Mouse (Mus musculus): ENCODE results near the gene Optn.

Optn gene

DNA sequence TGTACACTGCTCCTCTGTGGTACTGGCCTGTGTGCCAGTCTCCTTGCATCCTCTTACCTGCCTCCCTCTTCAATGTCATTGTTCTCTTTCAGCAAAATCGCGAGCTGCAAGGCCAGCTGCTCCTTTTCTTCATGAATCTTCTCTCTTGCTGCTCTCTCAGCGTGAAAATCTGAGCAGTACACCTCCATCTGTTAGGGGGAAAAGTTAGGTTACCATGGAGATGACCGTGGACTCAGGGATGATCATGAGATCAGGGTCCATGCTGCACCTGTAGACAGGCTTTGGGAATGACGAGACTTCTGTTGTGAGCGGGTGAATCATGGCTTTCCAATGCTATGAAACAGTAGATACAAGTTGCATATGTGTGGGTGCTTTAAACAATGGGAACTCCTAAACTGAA is 36.8 kb downstream of the Optn start:
- no peak for DNase-seq

DNA sequence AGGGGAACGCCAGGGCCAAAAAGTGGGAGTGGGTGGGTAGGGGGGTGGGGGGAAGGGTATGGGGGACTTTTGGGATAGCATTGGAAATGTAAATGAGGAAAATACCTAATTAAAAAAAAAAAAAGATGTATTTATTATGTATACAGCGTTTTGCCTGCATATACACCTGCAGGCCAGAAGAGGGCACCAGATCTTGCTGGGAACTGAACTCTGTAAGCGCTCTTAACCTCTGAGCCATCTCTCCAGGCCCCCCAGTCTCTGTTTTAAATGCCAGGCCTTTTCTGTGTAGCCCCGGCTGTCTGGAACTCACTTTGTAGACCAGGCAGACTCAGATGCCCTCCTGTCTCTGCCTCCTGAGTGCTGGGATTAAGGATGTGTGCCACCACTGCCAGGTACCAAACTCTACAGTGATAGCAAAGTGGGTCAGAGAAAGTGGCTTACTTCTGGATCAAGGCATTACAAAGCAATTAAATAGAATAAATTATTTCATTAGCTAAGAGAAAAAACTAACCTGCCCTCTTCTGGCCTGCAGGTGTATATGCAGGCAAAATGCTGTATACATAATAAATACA is 38.6 kb downstream of the Optn start:
- no peak for DNase-seq

DNA sequence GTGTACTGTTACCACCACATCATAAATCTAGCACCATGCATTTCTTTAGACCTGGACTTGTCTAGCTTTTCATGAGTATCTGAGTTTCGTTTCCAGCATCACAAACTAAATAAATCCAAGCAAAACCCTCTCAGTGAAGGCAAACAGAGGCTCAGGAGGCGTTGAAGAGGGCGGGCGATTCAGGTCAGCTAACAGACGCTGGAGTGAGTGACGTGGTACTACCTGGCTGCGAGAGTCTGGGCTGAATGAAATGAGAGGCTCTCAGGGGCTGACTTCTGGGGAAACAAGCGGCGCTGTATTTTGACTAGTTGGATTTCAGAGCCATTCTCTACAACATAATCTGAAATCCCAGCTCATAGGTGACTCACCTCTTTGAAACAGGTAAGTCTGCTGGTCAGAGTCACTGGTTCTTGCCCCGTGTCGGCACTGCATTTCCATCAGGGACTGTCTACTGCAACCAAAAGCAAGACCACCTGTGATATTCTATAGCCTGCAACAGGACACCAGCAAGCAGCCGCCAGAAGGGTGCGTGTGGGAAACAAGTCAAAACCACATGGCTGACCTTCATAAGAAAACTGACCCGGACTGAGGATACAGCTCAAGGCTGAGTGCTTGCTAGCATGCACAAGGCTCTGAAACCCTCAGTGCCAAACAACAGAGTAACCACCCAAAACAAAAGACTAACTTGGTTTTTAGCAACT is 40.0 kb downstream of the Optn start:
- peak; percentile 11 to 38 for DNase-seq

DNA sequence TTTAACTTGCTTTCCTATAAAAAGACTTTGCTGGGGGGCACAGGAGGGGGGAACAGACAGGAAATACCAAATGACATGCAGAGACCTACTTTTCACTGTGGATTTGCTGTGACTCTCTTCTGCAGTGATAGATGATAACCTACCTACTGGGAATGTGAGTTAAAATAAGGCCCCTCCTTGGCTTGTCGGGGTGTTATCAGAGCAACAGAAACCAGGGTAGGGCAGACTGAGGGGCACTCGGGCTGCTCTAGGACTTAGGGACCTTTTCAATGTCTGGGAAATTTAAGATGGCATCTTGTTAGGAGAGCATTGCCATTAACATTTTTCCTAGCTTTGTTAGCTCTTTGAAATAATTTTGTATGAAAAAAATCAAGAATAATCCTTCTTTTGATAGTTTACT is 40.6 kb downstream of the Optn start:
- DNase-seq = no peak

DNA sequence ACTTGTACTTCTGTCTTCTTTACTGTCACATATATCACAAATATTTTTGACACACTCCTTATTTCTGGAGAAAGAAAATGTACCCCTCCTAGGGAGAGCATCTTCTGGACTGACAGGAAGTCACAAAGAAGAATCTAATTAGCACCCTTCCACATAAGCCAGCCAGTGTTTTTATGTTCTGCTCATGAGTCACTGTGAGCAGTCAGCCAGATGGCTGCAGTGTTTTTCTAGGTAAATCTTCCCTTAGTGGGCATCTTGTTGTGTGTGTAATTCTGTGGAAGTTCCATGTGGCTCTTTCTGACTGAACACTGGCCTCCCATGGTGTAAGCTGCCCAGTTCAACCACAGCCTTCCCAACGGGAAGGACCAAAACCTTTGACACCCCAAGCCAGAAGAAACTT is 44.1 kb downstream of the Optn start:
- DNase-seq = no peak

DNA sequence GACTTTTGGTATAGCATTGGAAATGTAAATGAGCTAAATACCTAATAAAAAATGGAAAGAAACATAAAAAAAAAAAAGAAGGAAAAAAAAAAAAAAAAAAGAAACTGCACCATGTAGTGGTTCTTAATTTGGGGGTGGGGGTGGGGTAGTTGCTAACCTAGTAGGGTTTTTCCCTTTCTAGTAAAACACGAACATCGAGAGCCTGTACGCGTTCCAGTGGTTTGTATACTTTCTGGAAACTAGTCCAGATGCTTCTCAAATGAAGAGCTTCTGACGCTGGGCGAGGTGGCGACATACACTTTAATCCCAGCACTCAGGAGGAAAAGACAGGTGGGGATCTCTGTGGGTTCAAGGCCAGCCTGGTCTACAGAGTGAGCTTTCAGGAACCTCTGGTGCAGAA is 46.9 kb downstream of the Optn start:
- DNase-seq = no peak

DNA sequence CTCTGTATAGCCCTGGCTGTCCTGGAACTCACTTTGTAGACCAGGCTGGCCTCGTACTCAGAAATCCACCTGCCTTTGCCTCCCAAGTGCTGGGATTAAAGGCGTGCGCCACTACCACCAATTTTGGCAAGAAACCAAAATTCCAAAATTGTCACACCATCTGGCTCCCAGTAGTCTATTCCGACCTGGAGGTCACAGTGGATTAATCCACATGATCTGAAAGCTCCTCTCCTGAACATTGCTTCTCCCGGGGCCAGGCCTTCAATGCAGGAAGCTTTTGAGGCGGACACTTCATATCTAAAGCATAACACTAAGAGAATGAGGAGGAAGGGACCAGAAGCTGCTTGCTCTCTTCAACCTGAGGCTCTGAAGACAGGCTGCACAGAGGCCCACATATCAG is 48.3 kb downstream of the Optn start:
- no peak for DNase-seq

DNA sequence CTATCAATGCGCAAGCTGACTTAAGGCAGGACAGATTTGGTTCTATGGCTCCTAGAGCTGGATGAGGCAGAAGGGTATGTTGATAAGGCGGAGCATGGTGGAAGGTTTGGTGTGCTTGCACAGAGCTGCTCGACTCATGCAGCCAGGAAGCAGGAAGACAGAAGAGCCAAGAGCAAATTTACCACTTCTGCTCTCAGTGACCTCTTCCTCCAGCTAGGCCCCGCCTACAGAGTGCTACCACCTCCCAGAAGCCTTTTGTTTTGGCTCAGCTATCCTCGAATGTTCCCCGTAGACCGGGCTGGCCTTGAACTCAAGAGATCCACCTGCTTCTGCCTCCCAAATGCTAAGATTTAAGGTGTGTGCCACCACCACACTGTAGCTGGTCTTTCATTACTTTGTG is 49.2 kb downstream of the Optn start:
- peak in 1 of 2 experiments; percentile 21 for DNase-seq

DNA sequence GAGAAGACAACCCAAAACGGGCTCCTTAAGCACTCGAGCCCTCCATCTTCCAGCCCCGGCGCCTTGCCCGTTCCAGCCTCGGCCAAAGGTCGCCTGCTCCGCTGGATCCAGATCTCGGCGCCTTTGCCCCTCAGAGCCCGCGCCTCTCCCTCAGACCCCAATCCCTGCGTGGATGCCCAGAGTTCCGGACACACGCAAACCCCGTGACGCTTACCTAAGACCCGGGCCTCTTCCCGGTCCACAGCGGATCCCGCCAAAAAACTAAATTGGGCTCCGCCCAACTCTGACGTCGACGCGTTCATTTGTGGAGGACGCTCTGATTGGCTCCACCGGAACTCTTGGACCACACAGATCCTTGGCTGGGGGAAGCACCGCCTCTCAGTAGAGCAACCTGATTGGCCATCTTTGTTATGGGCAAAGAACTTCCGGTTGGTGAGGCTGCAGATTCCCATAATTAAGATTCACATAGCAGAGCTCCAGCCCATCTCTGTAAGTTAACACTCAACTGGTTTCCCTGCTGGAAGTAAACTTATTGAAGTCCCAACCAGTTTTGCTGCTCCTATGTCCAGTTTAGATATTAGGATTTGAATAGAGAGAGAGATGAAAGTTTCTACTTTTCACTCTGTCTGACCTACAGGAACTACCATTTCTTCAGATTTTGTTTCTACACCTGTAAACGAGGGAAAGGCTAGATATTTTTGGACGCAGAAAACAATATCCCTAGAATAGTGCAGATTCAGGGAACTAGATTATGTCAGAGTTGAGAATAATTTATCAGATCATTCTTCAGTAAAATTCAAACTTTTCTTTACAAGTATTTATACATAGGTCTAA is 51.1 kb downstream of the Optn start, which contains the start of gene Mcm10:
Gene Mcm10, minus strand, starts transcription at position 301 of the 834 bp plus-strand sequence.
- DNase-seq = peak; percentile 93 to 95

DNA sequence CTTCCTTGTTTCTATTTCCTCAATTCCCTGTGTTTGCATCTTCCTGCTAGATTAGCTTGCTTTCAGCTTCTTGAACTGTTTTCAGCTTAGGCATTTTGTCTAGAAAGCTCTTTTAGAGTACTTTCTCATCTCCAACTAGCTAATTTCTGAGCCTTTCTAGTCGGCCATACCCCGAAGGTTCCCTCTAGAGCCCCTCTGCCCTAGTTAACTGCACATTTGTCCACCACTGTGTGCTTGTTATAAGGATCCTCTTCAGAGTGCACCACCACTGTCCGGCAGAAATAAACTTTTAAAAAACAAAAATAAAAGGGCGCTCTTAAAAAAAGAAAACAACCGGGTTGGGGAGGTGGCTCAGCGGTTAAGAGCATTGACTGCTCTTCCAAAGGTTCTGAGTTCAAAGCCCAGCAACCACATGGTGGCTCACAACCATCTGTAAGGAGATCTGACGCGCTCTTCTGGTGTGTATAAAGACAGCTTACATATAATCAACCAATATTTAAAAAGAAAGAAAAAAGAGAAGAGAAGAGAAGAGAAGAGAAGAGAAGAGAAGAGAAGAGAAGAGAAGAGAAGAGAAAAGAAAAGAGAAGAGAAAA is 51.9 kb downstream of the Optn start:
- DNase-seq = no peak

DNA sequence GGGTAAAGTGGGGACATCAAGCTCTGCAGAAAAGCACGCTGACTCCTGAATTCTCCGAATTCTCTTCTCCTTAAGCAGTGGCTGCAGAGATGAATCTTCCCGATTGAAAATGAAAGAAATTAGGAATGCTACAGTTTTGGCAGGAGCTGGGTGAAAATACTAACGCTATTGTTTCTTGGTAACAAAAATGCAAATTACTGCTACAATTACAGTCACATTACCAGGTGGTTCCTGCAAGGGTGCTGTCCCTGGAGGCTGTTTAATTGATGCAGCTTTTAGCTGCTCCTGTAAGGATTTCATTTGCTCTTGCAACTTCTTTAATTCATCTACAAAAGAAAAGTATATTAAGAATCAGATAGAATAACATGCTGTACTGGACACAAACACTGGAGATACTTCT is 56.7 kb downstream of the Optn start:
- DNase-seq = no peak

DNA sequence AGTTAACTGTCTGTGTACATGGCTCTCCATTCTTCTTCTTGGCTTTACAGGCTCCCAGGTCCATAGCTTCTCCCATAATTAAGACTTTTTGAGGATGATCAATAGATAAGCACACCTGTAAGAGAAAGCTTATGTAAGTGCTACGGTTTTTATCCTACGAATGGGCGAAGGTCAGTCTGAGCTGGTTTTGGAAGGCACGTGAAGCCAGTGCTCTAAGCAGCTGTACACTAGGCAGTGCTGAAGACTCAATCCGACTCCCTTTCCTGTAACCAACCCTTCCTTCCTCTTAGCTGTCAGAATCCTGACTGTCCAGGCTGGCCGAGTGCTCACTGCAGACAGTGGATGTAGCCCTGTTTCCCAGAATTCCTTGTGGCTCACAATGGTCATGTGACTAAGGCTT is 62.6 kb downstream of the Optn start:
- no peak for DNase-seq

DNA sequence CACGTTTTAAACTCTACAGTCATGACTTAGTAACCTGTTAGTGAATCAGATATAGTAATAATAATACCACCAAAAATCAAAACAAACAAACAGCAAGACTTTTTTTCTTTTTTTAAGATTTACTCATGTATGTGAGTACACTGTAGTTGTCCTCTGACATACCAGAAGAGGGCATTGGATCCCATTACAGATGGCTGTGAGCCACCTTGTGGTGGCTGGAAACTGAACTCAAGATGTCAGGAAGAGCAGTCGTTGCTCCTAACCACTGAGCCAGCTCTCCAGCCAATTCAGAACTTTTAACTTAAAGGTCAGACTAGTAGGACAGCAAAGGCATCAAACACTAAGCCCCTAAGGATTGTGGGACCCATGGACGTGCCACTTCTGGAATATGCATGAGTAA is 64.9 kb downstream of the Optn start:
- DNase-seq = peak in 1 of 2 experiments; percentile 6

DNA sequence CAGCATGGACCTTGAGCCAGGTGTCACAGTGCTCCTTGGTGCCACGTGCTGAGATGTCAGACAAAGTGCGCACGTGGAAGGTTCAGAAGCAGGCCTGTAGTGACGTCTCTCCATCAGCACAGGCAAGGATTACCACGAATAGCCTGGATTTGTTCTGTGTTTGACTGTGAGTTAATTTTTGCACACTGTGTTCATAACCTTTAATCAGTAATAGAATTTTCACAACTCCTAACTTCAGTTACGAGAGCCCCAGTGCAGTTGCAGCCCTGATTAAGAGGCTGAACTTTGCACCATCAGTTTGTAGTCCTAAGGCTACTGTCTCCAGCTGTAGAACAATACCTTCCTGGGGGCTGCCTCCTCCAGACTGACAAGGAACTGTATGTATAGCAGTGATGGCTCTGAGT is 67.4 kb downstream of the Optn start:
- no peak for DNase-seq

DNA sequence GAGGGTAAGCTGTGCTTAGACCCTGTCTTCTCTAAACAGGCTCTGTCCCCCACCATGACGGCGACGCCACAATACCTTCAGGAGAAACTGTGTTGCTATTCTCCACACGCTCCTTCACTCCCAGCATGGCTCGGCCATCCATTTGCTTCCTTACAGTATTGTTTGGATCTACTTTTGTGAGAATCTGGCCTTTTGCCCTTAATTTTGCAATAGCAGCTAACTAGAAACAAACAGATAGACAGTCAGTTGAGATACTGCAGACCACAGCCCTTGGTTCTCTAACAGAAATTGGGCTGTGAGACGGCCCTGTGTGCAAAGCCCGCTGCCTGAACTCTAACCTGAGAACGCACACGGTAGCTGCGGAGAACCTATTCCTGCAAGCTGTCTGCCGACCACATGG is 68.2 kb downstream of the Optn start:
- peak in 1 of 2 experiments; percentile 4 for DNase-seq

DNA sequence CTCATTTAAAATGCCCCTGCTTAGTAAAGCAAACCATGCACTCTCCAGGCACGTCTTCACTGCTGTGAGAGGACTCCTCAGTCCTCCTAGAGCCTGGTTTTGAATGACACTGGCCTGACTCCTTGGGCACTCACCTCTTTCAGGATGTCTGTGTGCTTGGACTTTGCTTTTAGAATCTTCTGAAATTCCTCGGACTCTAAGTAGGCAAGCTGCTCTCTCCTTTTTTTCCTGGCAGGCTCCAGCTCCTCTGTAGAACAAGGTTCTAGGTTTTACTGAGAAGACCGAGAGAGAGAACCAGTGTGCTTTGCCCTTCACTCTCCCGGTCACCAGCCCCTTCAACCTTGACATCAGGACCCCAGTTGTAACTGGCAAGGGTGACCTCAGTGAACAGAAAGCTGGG is 69.4 kb downstream of the Optn start:
- DNase-seq = no peak

DNA sequence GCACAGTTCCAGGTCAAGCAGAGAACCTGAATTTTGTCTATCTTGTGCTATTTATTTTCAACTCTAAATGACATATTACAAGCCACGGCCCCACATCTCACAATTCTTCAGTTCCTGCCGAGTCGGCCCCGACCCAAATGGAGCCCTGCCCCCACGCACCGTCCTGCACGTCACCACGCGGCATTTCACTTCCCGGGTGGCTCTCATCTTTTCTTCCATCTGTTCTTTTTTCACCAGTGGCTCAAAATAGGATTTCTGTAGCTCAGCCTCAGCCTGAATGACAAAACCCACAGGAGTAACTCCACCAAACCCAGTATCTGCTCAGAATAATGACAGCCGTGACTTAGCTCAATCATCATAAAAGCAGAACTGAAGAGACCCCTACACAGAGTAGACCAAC is 70.3 kb downstream of the Optn start:
- no peak for DNase-seq

DNA sequence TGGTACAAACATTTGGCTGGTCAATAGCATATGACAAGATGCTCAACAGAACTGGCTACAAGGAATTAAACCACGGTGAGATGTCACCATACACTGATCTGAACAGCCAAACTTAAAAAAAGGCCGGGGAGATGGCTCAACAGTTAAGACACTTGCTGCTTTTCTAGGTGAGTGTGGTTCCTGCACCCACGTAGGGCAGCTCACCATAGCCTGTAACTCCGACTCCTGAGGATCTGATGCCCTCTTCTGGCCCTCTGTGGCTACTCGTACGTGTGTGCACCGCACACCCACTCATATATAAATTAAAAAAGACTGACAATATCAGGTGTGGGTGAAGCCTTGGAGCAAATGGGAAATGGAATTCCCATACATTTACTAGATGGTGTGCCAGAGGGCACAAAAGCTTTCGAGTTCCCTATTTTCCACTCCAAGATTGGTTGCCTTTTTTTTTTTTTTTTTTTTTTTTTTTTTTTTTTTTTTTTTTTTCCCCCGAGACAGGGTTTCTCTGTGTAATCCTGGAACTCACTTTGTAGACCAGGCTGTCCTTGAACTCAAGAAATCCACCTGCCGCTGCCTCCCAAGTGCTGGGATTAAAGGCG is 74.9 kb downstream of the Optn start:
- peak; percentile 15 to 20 for DNase-seq

DNA sequence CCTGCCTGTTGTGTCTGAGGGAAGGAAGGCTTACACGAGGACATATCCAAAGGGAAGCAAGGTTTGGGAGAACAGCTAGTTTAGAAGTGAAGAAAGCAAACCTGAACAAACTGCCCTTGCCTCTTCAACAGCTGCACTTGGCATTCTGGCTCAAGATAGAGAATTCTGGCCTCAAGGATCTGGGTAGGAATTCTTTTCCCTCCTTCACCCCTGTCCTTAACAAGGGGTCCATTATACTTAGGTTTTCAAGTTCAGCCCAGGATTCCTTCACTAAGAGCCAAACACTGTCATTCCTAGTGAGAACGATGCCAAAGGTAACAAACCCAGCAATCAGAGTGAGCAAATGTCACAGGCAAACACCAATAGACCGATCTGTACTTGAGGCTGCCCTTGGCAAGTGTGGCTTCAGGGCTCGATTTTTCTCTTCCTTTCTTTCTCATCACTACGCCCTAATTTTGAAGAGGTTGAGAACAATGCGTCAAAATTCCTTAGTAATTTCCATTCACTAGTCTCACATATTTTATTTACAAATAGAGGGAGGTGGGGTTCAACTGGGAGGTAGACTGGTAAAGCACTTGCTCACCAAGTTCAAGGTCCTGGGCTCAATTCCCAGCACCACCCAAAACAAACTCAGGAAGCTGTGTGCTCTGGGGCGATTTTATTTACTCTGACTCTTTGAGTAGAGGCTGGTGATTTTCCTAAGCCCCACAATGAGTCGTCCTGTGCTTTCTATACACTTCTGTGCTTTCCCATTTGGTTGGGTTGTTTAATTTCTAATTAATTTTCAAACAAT is 76.3 kb downstream of the Optn start:
- peak in 1 of 2 experiments; percentile 16 for DNase-seq

DNA sequence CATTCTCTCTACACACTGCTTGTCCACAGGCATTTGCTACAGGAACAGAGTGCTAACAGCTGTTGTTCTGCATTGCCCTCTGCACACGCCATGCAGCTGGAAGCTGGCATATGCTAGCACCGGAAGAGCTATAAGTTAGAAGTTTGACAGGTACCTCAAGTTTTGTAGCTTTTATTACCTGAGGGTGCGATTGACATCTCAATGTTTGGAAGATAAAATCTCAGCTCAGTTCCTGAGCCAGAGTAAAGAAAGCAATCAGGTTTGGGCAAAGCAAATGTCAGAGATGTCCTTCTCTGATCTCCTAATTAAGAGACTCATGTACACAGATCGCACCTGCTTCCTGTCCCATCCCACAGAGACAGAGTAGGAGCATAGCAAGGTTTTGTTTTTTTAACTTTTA is 77.1 kb downstream of the Optn start:
- no peak for DNase-seq

DNA sequence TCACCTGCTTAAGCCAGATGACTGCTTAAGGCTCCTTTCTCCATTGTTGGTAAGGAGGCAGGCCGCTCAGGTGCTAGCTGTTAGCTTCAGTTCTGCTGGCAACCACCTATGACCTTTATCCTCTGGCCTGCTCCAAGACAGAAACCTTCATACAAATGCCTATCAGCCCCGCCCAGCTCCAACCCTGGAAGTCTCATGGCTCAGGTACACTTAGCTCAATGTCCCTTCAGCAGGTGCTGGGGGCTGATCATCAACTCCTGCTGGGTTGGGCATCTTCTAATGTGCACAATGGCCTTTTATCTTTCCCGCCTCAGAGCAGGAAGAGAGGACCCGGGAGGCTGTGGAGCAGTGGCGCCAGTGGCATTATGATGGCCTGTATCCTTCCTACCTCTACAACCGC is 78.9 kb downstream of the Optn start:
- DNase-seq = no peak

DNA sequence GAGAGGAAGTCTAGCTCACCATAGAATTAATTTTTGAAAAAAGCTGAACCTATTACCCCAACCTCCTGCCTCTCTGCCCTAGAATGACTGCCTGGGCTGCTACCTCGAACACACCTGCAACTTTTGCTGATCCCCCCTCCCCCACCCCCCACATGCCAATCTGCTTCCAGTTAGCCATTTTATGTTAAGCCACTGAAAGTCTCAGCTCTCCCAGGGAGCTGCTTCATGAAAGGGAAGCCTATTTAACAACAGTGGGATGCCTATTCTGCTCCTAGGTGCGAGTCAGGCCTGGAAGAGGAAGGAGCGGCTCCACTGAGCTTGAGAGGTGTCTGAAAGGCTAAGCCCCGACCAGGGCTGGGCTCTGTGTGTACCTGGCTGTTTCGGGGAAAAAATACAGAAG is 79.9 kb downstream of the Optn start:
- no peak for DNase-seq

All from lung, adult 18-20 months (tissue).